Mouse (Mus musculus) large intestine, adult 2 months (tissue): Measurements from ENCODE around the gene Ppp4r1. TPM values are rescaled to one million over a fixed set of nuclear protein-coding genes. Genes with fewer than 3 reads are reported as not detected.

ENCODE experiments used
- DNase-seq: peaks from one replicate; pipeline ENCODE4 v3.0.0-alpha.2; 2012; ENCODE audit warnings: low read depth, low spot score
- WGBS: fragments of 180-500 bp; shearing (Covaris S2); methylation state at CpG from one replicate; pipeline ENCODE4 v1.1.7; 2018; 5-methylcytosine and 5-hydroxymethylcytosine counted together
- polyA plus RNA-seq: library from polyadenylated mRNA; depleted of rRNA; stranded (reverse); fragments of >200 nt; gene quantifications from 2 replicates; pipeline ENCODE4 v1.2.3, GENCODE M21; 2012

Ppp4r1 gene
- polyA plus RNA-seq, 1 experiment, result 48.2 TPM

DNA sequence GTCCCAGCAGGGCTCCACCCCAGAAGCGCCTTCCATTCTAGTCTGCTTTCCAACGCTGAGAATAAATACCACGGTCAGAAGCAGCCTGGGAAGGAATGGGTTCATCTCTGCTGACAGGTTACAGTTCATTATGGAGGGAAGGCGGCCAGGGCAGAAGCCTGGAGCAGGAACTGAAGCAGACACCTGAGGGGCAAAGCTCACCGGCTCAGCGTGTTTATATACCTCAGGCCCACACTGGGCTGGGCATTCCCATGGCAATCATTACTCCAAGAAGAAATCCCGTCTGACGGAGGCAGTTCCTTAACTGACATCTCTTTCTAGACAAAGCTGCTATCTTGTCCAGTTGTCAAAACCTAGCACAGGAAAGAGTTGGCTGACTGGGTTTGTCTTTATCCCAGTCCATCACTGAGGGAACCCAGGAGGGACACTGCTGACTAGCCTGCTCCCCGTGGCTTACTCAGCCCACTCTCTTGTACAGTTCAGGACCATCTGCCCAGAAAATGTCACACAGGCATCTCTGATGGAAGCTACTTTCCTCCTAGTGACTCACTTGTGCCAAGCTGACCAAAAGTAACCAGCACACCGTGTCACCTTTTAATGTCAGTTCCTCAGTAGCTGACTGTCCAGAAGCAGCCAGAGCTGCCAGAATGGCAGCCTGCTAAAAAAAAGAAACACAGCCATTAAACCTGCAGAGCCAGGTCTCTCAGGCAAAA is 60.5 kb downstream of the Ppp4r1 start:
- no peak for DNase-seq
- whole genome bisulfite sequencing, result 38% methylated on average over 10 of the region's 10 CpGs

DNA sequence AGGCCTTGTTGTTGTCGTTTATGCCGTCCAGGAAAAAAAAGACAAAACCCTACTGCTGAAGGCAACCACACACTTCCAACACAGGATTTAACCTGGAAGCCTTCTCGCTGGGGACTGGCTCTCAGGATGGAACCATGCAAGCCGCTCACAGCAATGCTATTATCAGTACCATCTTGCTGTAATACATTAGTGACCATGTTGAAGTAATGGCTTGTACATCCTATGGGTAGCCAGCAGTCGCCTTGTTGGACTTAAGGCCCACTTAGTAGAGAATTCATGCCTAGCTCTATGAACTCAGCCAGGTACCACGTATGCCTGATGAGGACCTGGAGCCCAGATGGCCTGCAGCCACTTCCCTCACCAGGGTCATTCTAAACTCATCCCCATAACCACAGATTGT is 63.0 kb downstream of the Ppp4r1 start:
- no peak for DNase-seq
- 95% methylated on average over 6 of the region's 6 CpGs for WGBS

DNA sequence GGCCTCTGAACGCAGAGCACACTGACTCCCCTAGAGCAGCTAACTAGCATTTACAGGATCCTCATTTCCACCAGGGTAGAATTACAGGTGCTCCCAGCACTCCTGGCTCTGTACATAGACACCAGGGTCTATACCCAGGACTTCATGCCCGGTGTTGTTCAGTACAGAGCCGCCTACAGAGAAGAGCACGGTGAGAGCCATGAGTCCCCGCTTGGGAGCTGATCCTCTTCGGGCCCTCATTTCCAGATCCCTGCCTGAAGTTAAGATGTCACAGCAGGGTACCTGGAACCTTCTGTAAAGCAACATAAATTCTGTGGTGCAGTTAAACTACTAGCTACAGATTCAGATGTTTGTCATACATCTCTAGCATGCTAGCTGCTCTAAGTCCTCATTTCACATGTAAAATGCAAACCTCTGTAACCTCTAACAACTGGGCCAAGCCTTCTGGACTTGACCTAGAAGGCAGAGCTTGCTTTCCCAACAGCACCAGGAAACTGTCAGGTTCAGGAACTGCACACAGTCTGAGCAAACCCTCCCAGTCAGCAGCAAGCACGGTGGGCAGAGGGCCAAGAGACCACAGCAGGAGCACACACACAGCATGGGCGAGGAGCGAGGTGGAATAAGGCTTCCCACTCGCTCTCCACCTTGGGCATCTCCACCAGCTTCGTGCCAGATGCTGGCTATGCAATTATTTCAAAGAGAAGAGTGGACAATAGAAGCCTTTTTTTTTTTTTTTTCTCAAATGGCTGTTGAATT is 65.5 kb downstream of the Ppp4r1 start:
- no peak for DNase-seq

DNA sequence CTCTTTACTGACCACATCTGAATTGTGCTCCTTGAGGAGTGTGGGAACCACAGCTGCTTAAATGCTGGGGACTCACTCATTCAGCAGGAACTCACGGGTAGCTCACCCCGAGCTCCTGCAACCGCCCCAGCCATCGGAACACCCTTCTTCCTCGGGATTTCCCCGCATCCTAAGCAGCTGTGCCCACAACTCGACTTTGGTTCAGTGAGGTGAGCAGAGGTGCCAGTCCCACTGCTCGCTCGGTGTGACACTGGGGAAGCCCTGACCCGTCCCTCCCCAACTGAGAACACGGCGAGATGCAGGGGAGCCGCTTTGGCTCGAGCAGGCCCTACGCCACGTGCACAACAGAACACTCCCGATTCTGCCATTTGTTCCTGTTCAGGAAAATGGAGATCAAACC is 68.1 kb downstream of the Ppp4r1 start:
- WGBS, result 94% methylated on average over 17 of the region's 17 CpGs
- no peak for DNase-seq

More for the DNA sequence above, 65.5 kb downstream of the Ppp4r1 start:
- WGBS, result 79% methylated on average over 11 of the region's 11 CpGs

DNA sequence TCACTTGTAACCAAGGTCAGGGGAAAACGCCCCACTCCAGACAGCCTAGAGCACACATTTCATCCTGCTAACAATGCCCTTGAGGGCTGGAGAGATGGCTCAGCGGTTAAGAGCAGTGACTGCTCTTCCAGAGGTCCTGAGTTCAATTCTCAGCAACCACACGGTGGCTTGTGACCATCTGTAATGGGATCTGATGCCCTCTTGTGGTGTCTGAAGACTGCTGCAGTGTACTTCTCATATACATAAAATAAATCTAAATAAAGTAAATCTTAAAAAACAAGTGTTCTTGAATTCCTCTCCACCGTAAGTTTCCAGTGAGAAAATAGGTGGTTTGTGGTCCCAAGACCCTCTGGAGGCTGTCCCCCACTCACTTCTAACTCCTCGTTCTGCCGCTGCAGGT is 69.4 kb downstream of the Ppp4r1 start:
- 88% methylated on average over 6 of the region's 6 CpGs for WGBS
- no peak for DNase-seq

DNA sequence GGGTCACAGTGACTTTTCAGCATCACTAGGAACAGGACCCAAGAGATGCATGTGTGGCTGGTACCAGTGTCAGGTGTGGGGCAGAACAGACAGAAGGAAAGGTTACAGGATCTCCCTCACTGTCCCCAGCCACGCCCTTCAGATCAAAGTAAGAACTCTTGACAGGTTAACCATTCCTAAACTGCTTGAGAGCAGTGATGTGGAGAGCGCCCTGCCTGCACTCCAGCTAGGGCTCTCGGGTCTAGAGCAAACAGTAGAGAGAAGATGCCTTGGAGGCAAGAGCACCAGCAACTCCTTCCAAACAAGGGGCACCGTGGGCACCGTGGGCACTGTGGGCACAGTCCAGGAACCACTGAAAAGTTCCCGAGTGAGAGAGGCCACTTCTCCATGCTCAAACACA is 71.0 kb downstream of the Ppp4r1 start:
- 78% methylated on average over 6 of the region's 6 CpGs for WGBS
- no peak for DNase-seq

DNA sequence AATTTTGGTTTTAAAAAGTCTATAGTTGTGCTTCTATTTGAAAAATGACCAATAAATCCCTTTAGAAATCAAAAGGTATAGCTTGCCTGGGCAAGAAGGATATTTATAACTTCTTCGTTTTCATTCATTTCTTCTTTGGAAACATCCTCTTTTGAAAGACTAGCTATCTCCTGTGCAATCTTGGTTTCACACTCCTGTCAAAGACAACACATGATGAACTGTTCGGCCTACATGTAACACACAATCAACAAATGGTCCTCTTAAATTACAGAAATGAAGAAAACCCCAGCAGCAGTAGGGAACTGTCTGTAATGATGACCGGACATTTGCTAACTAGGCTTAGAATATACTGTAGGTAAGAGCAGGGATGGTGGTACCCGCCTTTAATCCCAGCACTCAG is 71.6 kb downstream of the Ppp4r1 start:
- WGBS, result 90% methylated on average over 4 of the region's 4 CpGs
- no peak for DNase-seq

DNA sequence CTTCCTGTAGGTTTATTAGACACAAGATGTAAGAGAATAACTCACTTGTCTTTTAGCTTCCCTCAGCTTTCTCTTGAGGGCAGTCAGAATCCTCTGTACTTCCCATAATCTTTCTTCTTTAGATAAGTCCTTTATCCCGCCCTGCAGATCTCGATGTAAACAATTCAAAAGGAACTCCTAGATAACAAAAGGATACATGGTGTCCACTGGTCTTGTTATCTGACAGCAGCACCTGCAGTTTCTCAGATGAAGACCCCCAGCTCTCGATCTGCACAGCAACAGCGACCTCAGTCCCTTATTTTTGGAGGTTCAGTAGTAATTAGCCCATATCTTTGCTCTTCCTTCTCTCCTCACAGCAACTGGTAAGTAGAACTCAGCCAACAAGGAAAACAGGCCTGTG is 75.2 kb downstream of the Ppp4r1 start:
- 81% methylated on average over 4 of the region's 4 CpGs for WGBS
- DNase-seq, result no peak

DNA sequence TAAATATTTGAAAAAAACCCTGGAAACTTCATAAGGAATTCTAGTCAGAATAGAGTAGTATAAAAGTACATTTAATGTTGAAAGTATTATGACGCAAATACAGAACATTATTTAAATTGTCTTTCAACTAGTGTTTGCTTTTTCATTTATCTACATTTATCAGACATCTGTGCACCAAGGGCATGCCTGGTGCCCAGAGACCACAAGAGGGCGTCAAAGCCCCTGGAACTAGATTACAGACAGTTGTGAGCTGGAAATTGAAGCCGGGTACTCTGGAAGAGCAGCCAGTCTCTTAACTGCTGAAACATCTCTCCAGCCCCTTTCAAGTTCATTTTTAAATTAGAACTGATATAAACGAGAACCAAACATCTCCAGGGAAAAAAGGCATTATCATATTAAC is 80.2 kb downstream of the Ppp4r1 start:
- no peak for DNase-seq
- 60% methylated on average over 4 of the region's 4 CpGs for WGBS

DNA sequence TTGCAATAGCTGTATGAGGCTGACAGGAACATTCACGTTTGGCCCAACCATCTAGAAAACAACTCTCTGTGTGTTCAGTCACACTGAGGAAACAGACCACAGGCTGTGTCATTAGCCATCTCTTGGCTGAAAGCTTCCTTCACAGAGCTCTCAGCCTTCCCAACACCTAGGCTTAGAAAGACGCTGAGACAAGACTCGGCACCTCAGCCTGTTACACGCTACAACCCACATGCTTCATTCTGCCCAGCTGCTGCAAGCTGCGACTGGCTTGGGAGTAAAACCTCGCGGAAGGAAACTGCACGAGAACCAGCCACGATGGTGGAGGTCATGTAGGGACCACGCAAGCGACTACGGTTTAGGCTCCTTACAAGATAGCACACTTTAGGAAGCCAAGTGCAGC is 81.5 kb downstream of the Ppp4r1 start:
- 93% methylated on average over 12 of the region's 12 CpGs for WGBS

DNA sequence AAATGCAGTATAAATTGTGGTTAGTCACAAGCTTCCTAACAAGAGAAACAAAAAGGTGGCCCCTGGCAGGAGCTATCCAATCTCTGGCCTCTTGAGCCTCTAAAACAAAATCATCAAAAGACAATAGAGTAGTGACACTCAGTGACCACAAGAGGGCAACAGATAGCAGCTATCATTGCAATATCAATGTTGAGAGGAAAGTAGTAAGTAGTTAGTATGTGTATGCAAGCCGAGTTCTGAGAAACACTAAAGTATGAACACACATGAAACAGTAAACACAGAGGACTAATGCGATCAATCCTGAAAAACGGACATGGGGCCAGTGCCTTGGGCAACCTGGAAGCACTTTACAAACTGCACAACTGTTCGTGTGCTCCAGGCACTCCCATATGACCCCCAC is 82.4 kb downstream of the Ppp4r1 start:
- no peak for DNase-seq
- WGBS, result 37% methylated on average over 4 of the region's 4 CpGs

More for the DNA sequence above, 81.5 kb downstream of the Ppp4r1 start:
- DNase-seq, result no peak

DNA sequence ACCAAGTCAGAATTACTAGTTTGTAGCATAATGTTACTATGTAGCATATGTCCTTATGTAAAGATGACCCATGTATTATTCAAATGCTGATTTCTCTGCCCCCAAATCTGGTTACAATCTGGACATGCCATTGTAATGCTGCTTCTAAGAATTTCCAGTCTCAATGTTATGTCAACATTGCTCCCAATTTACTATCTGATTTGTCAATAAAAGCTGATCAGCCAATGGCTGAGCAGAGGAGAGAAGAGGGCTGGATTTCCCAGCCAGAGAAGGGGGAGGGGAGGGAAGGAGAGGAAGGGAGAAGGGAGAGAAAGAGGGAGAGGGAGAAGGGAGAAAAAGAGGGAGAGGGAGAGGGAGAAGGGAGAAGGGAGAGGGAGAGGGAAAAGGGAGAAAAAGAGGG is 82.9 kb downstream of the Ppp4r1 start:
- no peak for DNase-seq

DNA sequence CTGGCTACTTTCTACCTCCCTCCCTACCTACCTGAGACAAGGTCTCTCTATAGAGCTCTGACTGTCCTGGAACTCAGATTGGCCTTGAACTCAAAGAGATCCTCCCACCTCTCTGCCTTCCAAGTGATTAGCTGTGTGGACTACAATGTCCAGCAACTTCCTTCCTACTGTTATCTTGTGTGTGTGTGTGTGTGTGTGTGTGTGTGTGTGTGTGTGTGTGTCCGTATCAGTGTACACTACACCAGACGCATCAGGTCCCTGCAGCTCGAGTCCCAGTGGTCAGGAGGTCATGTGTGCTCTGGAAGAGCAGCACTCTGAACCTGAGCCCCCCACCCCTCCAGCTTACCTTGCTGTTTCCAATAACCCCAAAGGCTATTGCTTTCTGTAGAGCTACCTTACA is 83.8 kb downstream of the Ppp4r1 start:
- WGBS, result 68% methylated on average over 3 of the region's 3 CpGs
- no peak for DNase-seq

DNA sequence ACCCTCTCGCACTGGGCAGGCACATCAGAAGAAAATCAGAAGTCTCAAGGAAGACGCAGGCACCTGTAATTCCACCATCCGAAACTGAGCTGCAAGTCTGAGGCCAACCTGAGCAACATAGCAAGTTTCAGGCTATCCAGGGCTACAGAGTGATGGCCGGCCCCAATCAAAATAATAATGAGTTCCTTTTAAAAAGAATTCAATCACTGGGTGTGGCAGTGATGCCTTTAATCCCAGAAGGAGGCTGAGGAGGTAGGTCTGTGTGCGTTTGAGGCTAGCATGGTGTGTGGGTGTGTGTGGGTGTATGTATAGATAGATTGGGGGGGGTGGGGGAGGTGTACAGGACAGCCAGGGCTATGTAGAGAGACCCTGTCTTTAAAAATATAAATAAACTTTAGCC is 85.6 kb downstream of the Ppp4r1 start:
- DNase-seq, result no peak
- 94% methylated on average over 5 of the region's 5 CpGs for WGBS

DNA sequence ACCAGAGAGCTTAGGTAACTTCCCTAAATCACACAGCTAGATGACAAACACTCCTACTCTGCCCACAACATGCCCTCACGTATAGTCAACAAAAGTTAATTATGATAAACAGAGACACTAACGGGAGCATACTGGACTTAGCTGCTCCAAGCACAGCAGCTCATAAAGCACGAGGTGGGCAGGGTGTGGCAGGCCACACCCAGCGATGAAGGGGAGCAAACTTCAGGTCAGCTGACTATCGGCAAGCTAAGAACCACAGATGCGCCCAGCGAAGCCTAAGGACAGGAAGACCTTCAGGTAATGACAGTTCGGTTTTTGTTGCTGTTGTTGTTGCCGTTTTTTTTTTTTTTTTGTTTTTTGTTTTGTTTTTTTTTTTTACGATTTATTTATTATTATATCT is 87.3 kb downstream of the Ppp4r1 start:
- DNase-seq, result no peak
- 54% methylated on average over 10 of the region's 10 CpGs for WGBS

DNA sequence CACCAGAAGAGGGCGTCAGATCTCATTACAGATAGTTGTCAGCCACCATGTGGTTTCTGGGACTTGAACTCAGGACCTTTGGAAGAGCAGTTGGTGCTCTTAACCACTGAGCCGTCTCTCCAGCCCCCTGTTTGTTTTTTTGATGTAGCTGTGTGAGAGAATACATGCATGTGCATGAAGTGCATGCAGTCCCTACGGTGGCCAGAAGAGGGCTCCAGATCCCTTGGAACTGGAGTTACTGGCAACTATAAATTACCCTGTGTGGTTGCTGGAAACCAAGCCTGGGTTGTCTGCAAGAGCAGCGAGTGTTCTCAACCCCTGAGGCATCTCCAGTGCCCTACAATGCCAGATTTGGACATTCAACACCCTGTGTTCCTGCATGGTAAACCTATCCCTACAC is 87.8 kb downstream of the Ppp4r1 start:
- WGBS, result 44% methylated on average over 4 of the region's 4 CpGs
- DNase-seq, result no peak

DNA sequence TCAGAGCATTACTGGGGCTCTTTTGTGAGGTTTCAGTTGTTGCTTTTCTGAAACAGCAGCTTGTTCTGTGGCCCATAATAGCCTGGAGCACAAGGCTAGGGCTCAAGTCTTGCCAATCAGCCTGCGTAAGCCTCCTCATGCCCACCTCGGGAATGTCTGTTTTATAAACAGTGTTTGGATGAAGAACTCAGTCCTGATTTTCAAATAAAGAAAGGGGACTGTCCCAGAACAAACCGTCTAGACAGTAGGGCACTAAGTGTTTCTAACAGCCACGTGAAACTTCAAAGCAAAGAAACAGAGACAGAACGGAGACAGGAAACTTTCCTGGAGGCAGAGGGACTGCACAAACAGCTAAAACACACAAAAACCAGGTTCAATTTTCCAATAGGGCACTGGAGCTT is 89.3 kb downstream of the Ppp4r1 start:
- 39% methylated on average over 5 of the region's 5 CpGs for WGBS
- DNase-seq, result no peak

DNA sequence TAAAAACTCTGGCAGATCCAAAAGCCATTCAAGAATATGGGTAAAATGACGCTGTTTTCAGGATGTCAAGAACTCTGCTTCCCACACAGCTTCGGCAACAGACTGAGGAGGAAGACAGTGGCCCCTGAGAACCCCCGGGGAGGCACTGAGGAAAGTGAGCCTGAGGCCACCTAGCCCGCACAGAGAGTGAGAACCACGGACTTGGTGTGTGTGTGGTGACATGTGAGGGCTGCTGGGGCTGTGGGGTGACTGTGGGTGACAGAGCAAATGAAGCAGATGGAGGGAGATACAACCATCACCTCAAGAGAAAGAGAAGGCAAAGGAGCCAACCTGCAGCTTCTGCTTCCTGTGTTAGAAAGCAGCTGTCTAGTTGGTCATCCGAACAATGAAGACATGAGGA is 89.7 kb downstream of the Ppp4r1 start:
- WGBS, result 64% methylated on average over 6 of the region's 6 CpGs
- DNase-seq, result no peak

DNA sequence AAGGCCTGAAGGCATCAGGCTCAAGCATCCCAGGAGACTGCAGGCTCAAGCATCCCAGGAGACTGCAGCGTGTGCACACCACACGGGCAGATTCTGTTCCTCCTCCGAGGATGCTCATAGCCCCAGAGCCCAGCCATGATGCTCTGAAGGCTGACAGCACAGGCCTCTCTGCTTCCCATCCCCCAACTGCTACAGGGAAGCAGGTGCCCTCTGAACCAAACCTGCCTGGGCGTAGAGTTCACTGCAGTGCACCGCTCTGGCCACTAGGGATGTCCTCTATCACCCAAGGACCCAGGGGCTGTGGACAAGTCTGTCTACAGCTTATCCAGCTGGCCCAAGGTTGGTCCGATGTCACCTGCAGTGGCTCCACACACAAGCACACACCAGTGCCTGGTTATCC is 90.3 kb downstream of the Ppp4r1 start:
- DNase-seq, result no peak
- WGBS, result 42% methylated on average over 6 of the region's 6 CpGs

DNA sequence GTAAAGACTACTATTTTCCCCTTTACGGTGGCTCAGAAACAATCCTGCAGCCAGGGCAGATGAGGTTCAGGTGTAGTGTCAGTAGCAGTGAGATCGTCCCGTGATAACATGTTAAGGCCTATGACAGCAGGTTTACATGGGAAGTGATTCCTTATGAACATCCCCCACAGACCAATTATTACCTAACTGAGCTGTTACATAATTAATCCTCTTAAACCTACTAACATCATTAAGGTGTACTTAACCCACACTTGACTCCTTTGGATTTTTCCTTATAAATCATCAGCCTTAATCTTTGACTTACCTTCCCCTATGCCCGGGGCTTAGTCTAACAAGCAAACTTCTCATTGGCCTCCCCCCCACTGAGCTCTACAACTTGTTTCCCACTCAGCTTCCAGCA is 90.8 kb downstream of the Ppp4r1 start:
- no peak for DNase-seq
- WGBS, result 85% methylated on average over 4 of the region's 4 CpGs

DNA sequence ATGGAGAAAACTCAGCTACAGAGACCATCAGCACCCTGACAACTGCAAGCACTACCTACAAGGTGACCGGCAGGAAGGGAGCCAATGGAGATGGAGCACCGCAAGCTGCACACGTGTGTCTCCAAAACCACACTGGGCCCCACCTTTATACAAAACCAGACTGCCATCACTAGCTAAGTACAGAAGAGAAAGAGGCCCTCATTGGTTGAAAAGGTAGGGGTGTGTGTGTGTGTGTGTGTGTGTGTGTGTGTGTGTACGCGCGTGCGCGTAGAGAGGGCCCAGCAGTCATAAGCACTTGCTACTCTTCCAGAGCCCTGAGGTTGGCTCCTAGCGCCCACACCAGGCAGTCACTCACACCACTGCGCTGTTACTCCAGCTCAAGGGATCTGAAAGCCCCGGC is 91.5 kb downstream of the Ppp4r1 start:
- DNase-seq, result no peak
- WGBS, result 92% methylated on average over 11 of the region's 11 CpGs
